Mouse (Mus musculus): ENCODE measurements around the gene Hoxa7. TPM values are rescaled to one million over a fixed set of nuclear protein-coding genes. Genes with fewer than 3 reads are reported as not detected.

The Hoxa7 gene
- polyA plus RNA-seq, 1 experiment from 2014 or later = 102 TPM

MicroRNAs within 50 kb of the gene (microRNA counts, 519-probe panel; counts per million panel counts)
- microRNA mmu-miR-196b = 6,429 counts per million, percentile 92 among the panel's probes with 10 or more counts

Small RNAs within 50 kb of the gene (microRNA-seq; reads per million reads assigned to microRNA genes)
- gene Mir196b = 11,466 reads per million, percentile 96 among the genes with 10 or more reads in this experiment

Other genes starting within 250 kb of the Hoxa7 start
- gene Skap2, start 209.3 kb downstream of the Hoxa7 start, polyA plus RNA-seq (2016; fragmentation: Nextera tagmentation; extraction: Ambion mirVana) = 57.3 and 60.8 TPM in 2 replicates
- gene Hoxa1, start 63.5 kb downstream of the Hoxa7 start, polyA plus RNA-seq (2016; fragmentation: Nextera tagmentation; extraction: Ambion mirVana) = 4.7 and 5.0 TPM in 2 replicates
- 25.6 and 34.2 TPM in 2 replicates for gene Hoxa2, start 57.0 kb downstream of the Hoxa7 start, polyA plus RNA-seq (2016; fragmentation: Nextera tagmentation; extraction: Ambion mirVana)
- 6.4 and 7.0 TPM in 2 replicates for gene 5730596B20Rik, start 44.4 kb downstream of the Hoxa7 start, polyA plus RNA-seq (2016; fragmentation: Nextera tagmentation; extraction: Ambion mirVana)
- 7.1 and 9.7 TPM in 2 replicates for gene Hoxa4, start 30.1 kb downstream of the Hoxa7 start, polyA plus RNA-seq (2016; fragmentation: Nextera tagmentation; extraction: Ambion mirVana)
- 72.6 and 76.1 TPM in 2 replicates for gene Hoxa5, start 17.3 kb downstream of the Hoxa7 start, polyA plus RNA-seq (2016; fragmentation: Nextera tagmentation; extraction: Ambion mirVana)
- 34.7 and 34.9 TPM in 2 replicates for gene Hoxa6, start 13.1 kb downstream of the Hoxa7 start, polyA plus RNA-seq (2016; fragmentation: Nextera tagmentation; extraction: Ambion mirVana)
- gene Hoxa3, start 8.5 kb downstream of the Hoxa7 start, polyA plus RNA-seq (2016; fragmentation: Nextera tagmentation; extraction: Ambion mirVana) = 21.1 and 25.1 TPM in 2 replicates
- gene Gm28308, start 8.5 kb downstream of the Hoxa7 start, polyA plus RNA-seq (2016; fragmentation: Nextera tagmentation; extraction: Ambion mirVana) = not detected in 2 replicates
- 124 and 131 TPM in 2 replicates for gene Hoxa9, start 9.2 kb upstream of the Hoxa7 start, polyA plus RNA-seq (2016; fragmentation: Nextera tagmentation; extraction: Ambion mirVana)
- 108 and 119 TPM in 2 replicates for gene Hoxa10, start 19.0 kb upstream of the Hoxa7 start, polyA plus RNA-seq (2016; fragmentation: Nextera tagmentation; extraction: Ambion mirVana)
- 10.8 and 13.4 TPM in 2 replicates for gene Hoxa11, start 24.0 kb upstream of the Hoxa7 start, polyA plus RNA-seq (2016; fragmentation: Nextera tagmentation; extraction: Ambion mirVana)
- gene Hoxa13, start 39.0 kb upstream of the Hoxa7 start, polyA plus RNA-seq (2016; fragmentation: Nextera tagmentation; extraction: Ambion mirVana) = 0.10 and 1.3 TPM in 2 replicates
- 4.1 and 4.5 TPM in 2 replicates for gene Evx1, start 91.6 kb upstream of the Hoxa7 start, polyA plus RNA-seq (2016; fragmentation: Nextera tagmentation; extraction: Ambion mirVana)